Mouse (Mus musculus) testis, adult 2 months (tissue): ENCODE measurements around the gene Retreg1.

Experiments used
- CTCF ChIP-seq: fragments of 200-500 bp; IDR thresholded peaks from 2 replicates; pipeline ENCODE4 v1.5.1; 2012; ENCODE audit warnings: low read depth, mild to moderate bottlenecking, inconsistent platforms, low read length, moderate library complexity; ENCODE audit not compliant: control insufficient read depth, insufficient read depth, insufficient replicate concordance
- POLR2A ChIP-seq: fragments of 200-500 bp; IDR thresholded peaks from 2 replicates; pipeline ENCODE4 v1.6.1; 2012; ENCODE audit warnings: low read depth, mild to moderate bottlenecking, inconsistent platforms, low read length, moderate library complexity; ENCODE audit not compliant: control insufficient read depth

- TF ChIP-seq CTCF (no peak), POLR2A (no peak)
Observed at GRCm38 (mm10) chr15:25879229-25879628, 36.2 kb downstream of the Retreg1 start.
